Mouse (Mus musculus) lung, postnatal 36 days (tissue): Measurements from ENCODE around the gene Hoxb7.

Experiments
- DNase-seq: peaks from one replicate; pipeline ENCODE4 v3.0.0; 2022; ENCODE audit warnings: mixed read lengths

The Hoxb7 gene

GRCm38 (mm10) chr11:96285771-96286738, at the start of gene Hoxb7:
Gene Hoxb7, plus strand, starts transcription at chr11:96286623.
- peak; percentile 58 for DNase-seq

- DNase-seq = peak; percentile 53
Measured at GRCm38 (mm10) chr11:96240211-96240610, 46.2 kb upstream of the Hoxb7 start.

GRCm38 (mm10) chr11:96250901-96251300, 35.5 kb upstream of the Hoxb7 start:
- no peak for DNase-seq

- DNase-seq = no peak
Measured at GRCm38 (mm10) chr11:96251480-96252031, 34.9 kb upstream of the Hoxb7 start.

GRCm38 (mm10) chr11:96252541-96253120, 33.8 kb upstream of the Hoxb7 start:
- DNase-seq = no peak

GRCm38 (mm10) chr11:96254221-96254620, 32.2 kb upstream of the Hoxb7 start:
- DNase-seq = no peak

GRCm38 (mm10) chr11:96255111-96255995, 31.1 kb upstream of the Hoxb7 start:
- no peak for DNase-seq

- DNase-seq = no peak
Measured at GRCm38 (mm10) chr11:96255996-96256445, 30.4 kb upstream of the Hoxb7 start.

GRCm38 (mm10) chr11:96257141-96257540, 29.3 kb upstream of the Hoxb7 start:
- no peak for DNase-seq

DNA sequence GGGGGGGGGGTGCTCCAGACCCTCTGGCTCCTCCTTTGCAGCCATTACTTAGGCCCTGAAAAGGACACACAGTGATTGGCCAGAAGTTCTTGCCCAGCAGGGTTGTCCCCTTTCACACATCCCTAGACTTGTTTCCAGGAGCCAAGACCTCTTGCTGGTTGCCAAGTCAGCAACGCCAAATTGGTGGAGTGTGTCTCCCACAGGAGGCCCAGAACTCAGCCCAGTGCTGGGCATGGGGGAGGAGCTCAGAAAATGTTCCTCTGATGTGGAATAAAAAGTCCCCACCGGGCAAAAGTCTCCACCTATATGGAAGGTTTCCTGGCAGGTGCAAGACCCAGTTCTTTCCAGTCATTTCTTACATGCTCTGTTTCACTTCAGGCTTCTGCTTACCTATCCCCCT, 27.4 kb upstream of the Hoxb7 start:
- DNase-seq = no peak

GRCm38 (mm10) chr11:96259511-96259910, 26.9 kb upstream of the Hoxb7 start:
- no peak for DNase-seq

- DNase-seq = peak; percentile 17
Measured at GRCm38 (mm10) chr11:96260310-96260970, 26.0 kb upstream of the Hoxb7 start.

GRCm38 (mm10) chr11:96261323-96261890, 25.0 kb upstream of the Hoxb7 start:
- DNase-seq = peak; percentile 82

DNA sequence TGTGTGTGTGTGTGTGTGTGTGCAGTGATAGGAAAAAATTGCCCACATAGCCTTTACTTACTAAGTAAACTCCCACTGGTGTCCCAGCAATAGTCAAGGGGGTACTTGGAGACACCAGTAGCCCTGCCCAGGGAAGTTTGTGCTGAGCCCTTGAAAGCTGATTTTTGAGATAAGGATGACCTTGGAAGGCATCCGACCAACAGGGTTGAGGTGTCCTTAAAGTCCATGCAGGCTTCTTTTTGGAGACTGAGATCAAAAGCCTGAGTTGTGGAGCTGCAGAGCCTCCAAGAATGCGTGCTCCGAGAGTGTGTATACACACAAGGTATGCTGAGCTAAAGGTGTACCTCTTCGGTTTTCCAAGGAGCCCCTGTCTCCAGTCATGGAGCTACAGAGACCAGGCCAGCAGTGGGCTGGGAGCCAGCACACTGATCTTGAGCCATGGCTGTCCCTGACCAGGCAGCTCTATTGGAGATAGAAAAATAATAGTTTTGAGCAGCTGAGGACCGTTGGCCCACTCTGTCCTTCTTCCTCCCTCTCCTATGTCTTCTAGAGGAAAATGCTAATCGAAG, 24.1 kb upstream of the Hoxb7 start:
- no peak for DNase-seq

DNA sequence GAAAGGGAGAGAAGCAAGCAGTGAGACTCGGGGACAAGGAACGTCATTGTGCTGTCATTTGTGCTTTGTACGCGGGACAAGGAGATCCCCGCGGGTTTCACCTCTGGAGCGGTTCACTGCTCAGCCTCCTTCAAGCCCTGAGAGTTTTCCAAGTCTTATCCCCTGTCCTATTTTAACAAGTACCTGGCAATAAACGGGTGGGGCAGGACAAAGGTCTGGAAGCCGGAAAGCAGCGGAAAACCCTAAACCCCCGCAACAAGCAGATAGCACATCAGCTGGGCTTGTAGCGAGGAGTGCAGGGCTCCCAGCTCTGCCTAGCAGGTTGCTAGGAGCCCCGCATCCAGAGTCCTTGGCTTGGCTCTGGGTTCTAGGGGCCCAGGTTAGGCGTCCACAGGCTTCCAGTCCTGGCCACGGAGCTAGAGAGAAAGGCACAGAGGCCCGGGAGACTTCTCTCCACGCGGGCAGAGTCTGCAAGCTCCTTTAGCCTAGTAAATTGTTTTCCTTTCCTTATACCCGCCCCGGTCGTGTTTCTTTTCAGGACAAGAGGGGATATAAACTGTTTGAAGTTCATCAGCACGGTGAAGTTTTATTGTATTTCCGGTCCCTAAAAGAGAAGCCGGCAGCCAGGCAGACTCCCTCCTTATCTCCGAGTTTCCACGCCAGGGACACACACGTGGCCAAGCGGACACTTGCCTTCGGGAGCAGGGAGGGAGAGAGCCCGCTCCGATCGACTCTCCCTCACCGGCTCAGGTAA, 22.6 kb upstream of the Hoxb7 start:
- DNase-seq = no peak

- no peak for DNase-seq
Measured at GRCm38 (mm10) chr11:96264390-96265020, 21.9 kb upstream of the Hoxb7 start.

DNA sequence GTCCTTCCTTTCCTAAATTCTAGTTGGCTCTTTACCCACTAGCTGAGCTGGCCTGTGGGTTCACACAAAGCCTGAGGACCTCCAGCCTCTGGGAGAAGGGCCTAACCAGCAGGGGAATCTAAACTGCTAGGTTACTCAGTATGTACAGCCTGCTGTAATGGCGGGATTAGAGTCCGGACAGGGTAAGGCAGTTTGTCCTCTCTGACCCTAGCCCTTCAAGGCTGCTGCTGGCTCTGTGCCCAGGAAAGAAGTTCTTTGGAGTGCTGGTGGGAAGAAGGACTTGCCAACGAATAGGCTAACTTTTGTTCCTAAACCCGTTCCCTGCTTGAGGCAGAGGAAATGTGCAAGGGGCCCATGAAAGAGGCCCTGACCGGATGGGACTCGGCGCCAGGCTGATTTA, 20.5 kb upstream of the Hoxb7 start:
- DNase-seq = no peak

DNA sequence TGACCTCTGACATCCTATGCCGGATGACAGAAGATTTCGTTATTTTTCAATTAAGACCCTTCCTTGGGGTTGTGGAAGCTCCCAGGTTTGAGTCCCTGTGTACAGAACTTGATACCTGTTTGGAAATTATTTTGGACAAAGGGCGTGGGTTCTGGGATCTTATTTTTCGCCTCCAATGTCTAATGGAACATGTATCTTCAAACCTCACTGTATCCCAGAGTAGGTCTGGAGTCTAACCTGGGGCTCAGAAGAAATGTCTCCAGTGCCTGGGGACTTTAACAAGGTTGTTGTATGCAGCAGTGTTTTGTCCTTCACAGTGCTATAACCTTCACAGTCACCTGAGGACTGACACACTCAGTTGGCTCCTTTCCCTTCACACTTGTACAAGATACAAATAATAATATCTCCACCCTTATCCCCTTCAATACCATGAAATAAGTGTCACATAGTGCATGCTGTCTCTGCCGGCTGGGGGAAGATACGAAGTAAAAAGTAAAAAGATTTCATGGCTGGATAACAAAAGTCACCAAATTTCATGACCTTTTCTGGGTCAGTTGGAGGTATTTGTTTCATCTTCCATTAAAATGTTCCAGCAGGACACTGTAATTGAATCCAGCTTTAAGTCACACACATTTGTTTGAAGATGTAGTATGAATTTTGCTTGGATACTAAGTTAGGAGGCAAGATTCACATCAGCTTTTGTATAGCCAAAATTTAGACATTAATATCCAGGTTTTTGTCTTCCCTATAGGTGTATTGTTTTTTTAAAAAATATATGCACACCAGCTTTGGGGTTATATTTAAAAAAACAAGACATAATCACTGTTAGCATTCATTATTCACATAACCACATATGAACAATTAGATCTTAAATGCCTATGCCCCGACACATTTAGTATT, 19.2 kb upstream of the Hoxb7 start:
- no peak for DNase-seq
